Mouse (Mus musculus) kidney, adult 2 months (tissue): Measurements from ENCODE around the gene Zfp873.

Experiments used
- CTCF ChIP-seq: fragments of 200-500 bp; conservative IDR thresholded peaks from 2 replicates; pipeline ENCODE4 v1.5.1; 2011; ENCODE audit warnings: low read depth, mild to moderate bottlenecking, control low read depth, low read length, moderate library complexity, mixed read lengths; ENCODE audit not compliant: insufficient read depth, insufficient read length
- POLR2A ChIP-seq: fragments of 200-500 bp; IDR thresholded peaks from one replicate; pipeline ENCODE4 v1.6.1; 2011; ENCODE audit warnings: low read depth, low read length, control low read depth

GRCm38 (mm10) chr10:82047597-82048459 is at the start of gene Zfp873:
- TF ChIP-seq CTCF (no peak), POLR2A (peak; percentile 27)
